Mouse (Mus musculus) layer of hippocampus, postnatal 25 days (tissue): Measurements from ENCODE around the gene Rheb. TPM values are rescaled to one million over a fixed set of nuclear protein-coding genes. Genes with fewer than 3 reads are reported as not detected.
"Not testable (repeated sequence)": the region's sequence is repeated elsewhere in the genome, so short reads cannot be mapped to it uniquely, and the experiment has no call there.

Experiments
- DNase-seq, 2 experiments: peaks; one replicate each; pipeline ENCODE4 v3.0.0; 2022; ENCODE audit warnings: mixed read lengths in 2 of 2, low spot score in 1 of 2; ENCODE audit errors: extremely low spot score in 1 of 2
- total RNA-seq, 2 experiments: library from RNA; stranded (reverse); gene quantifications; 2 replicates each; pipeline ENCODE4 v1.2.3; 2021

Rheb gene
- total RNA-seq, 2 experiments from 2014 or later: 116 to 123 TPM

- peak in 1 of 2 experiments; percentile 3 for DNase-seq
Measured at GRCm38 (mm10) chr5:24801841-24802624, 40.4 kb downstream of the Rheb start.

GRCm38 (mm10) chr5:24800416-24800815, 42.0 kb downstream of the Rheb start:
- peak in 1 of 2 experiments; percentile 7 for DNase-seq

GRCm38 (mm10) chr5:24798639-24799038, 43.8 kb downstream of the Rheb start:
- DNase-seq: peak in 1 of 2 experiments; percentile 7

DNA sequence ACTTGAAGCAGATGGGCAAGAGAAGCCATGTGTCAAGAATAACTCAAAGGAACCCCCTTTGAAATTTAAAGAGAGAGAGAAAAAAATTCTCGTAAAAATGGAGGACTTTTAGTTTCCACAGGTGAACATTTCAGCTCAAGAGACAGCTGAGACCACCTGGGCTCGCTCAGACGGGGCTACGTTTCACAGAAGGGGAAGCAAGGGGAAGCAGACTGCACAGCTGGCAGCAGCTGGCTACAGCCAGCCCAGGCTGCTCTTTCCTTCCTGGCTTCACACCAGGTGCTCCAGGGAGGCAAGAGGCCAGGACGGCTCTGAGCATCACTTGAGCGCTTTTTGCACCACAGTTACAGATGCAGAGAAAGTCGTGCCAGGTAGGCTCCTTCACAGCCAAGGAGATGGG, 44.6 kb downstream of the Rheb start:
- DNase-seq: peak in 1 of 2 experiments; percentile 5

GRCm38 (mm10) chr5:24792961-24793360, 49.5 kb downstream of the Rheb start:
- DNase-seq: peak in 1 of 2 experiments; percentile 5

GRCm38 (mm10) chr5:24782957-24783356, 59.5 kb downstream of the Rheb start:
- DNase-seq: no peak

- no peak for DNase-seq
Measured at GRCm38 (mm10) chr5:24781048-24781447, 61.4 kb downstream of the Rheb start.

DNA sequence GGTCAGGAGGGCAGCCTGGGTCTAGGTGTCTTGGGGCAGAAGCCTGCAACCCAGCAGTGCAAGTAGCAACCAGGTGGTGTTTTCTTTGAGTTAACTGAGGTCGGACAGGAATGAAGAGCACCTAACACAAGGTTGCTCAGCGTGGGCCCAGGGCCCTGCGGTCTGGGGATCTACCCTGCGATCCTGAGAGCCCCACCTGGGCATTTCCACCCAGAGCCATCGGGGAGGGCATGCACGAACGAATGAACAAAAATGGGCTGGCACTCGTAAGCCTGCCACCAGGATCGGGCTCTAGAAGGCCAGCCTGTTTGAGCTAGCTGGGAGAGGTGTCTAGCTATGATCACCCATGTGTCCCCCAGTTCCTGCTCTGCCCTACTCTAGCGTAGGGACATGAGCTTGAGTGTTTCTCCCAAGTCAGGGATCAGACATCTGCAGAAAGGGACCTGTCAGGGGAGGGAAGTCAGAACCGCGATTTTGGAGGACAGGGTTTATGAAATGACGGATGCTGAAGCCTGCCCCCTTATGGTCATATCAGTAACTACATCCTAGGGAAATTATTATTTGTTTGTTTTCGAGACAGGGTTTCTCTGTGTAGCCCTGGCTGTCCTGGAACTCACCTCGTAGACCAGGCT, 62.4 kb downstream of the Rheb start:
- DNase-seq: no peak

- DNase-seq: no peak
Measured at GRCm38 (mm10) chr5:24779321-24779720, 63.1 kb downstream of the Rheb start.

GRCm38 (mm10) chr5:24778843-24779140, 63.6 kb downstream of the Rheb start:
- DNase-seq: no peak

DNA sequence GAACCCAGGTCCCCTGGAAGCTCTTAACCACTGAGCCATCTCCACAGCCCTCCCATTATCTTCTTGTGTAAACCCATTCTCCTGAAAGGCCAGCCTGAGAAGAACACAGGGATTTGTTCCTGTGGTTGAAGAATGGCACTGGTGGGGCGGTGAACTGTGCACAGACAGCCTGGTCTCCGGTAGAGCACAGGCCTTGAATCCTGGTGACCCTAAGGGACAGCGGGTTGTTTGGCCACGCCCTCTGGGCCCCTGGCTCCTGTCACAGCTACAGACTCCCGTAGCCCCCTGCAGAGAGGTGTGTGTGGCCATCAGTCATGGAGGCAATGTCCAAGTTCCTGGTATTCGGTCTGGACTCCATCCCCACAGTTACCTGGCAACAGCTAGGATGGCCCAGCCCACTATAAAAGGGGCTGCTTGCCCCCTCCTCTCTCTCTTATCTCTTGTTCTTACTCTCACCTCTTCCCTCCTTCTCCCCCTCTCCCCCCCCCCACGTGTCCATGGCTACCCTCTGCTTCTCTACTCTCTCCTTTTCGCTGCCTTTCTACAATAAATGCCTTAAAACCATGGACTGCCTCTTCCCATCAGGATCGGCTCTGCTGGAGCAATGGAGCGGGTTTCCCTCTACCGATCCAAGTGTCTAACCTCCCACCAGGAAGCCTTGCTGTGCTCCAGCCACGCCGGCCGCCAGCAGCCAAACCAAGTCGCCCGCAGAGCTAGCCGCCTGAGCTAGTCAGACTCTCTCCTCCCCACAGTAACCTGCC, 64.2 kb downstream of the Rheb start:
- DNase-seq: no peak

DNA sequence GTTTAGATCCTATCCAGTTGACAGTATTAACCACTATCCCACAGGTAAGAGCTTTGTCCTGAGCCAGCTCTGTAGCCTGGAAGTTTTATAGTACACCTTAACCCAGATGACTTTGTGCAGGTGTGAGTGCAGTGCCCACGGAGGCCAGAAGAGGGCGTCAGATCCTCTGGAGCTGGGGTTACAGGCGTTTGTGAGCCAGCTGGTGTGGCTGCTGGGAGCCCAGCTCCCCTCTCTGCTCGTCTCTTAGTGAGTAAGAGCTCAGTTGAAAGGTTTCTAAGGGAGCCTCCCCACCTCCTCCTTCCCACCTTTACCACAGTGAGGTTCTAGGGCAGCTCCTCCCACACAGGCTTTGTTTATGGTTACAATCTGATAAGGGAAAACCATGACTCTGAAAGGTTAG, 65.7 kb downstream of the Rheb start:
- no peak for DNase-seq

- DNase-seq: not testable (repeated sequence)
Measured at GRCm38 (mm10) chr5:24774549-24774948, 67.9 kb downstream of the Rheb start.

GRCm38 (mm10) chr5:24757816-24758215, 84.6 kb downstream of the Rheb start, which contains the start of gene Crygn:
Gene Crygn (minus strand): TSS chr5:24758008.
- DNase-seq: no peak

DNA sequence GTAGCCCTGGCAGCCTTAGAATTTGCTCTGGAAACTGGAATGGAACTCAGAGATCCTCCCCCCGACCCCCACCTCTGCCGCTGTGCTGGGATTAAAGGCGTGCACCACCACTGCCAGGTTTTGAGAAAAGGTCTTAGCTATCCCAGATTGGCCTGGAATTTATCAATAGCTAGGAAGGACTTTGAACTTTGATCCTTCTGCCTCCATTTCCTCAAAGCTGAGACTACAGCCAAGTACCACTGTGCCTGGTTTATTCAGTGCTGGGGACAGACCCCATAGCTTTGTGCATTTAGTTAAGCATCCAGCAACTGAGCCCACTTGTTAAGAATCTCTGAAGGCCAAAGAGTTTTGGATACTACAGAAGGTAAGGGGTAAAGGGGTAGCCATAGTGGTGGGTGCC, 85.5 kb downstream of the Rheb start:
- DNase-seq: no peak

Other genes starting within 250 kb of the Rheb start
- 10 to 100 TPM; 91.4 to 93.2 TPM for gene Smarcd3, start 218.2 kb downstream of the Rheb start, total RNA-seq
- gene Nub1, start 157.1 kb downstream of the Rheb start, total RNA-seq: 10 to 100 TPM; 65.8 to 70.7 TPM
- gene Wdr86, start 111.9 kb downstream of the Rheb start, total RNA-seq: 1 to 10 TPM in 1 of 2 experiments, under 1 TPM in 1; 0.79 to 1.3 TPM
- gene Crygn, start 84.6 kb downstream of the Rheb start, total RNA-seq: 1 to 10 TPM in 1 of 2 experiments, not detected in 1; 1.4 TPM